Mouse (Mus musculus) neural tube, embryonic 15.5 days (tissue): ENCODE results near the gene Gm21760. TPM values are rescaled to one million over a fixed set of nuclear protein-coding genes. Genes with fewer than 3 reads are reported as not detected.
"Not testable (repeated sequence)": the region's sequence is repeated elsewhere in the genome, so short reads cannot be mapped to it uniquely, and the experiment has no call there.

Source experiments
- ATAC-seq: fragments of 200-750 bp; cut with Nextera tagmentation; 2 replicates; pipeline ENCODE4 v1.8.0; 2017; ENCODE audit warnings: mild to moderate bottlenecking, moderate TSS enrichment, moderate library complexity; ENCODE audit not compliant: low FRiP score
- H3K27ac ChIP-seq: fragments of 300-500 bp; sonication (generic); replicated peaks from 2 replicates; pipeline ENCODE4 v1.5.1; 2015; ENCODE audit warnings: mild to moderate bottlenecking, inconsistent platforms
- H3K27me3 ChIP-seq: fragments of 300-500 bp; sonication (generic); replicated peaks from 2 replicates; pipeline ENCODE4 v1.6.1; 2015; ENCODE audit warnings: inconsistent platforms
- H3K36me3 ChIP-seq: fragments of 300-500 bp; sonication (generic); 2 replicates; pipeline ENCODE4 v1.6.1; 2015; ENCODE audit warnings: inconsistent platforms
- H3K4me1 ChIP-seq: fragments of 300-500 bp; sonication (generic); 2 replicates; pipeline ENCODE4 v1.6.1; 2015; ENCODE audit warnings: inconsistent platforms
- H3K4me2 ChIP-seq: fragments of 300-500 bp; sonication (generic); 2 replicates; pipeline ENCODE4 v1.6.1; 2015; ENCODE audit warnings: inconsistent platforms, mild to moderate bottlenecking, moderate library complexity
- H3K4me3 ChIP-seq: fragments of 300-500 bp; sonication (generic); replicated peaks from 2 replicates; pipeline ENCODE4 v1.5.1; 2015; ENCODE audit warnings: mild to moderate bottlenecking, inconsistent platforms
- H3K9ac ChIP-seq: fragments of 300-500 bp; sonication (generic); replicated peaks from 2 replicates; pipeline ENCODE4 v1.6.1; 2015; ENCODE audit warnings: mild to moderate bottlenecking, inconsistent platforms
- H3K9me3 ChIP-seq: fragments of 300-500 bp; sonication (generic); replicated peaks from 2 replicates; pipeline ENCODE4 v1.6.1; 2016; ENCODE audit warnings: inconsistent platforms
- WGBS: fragments of 180-500 bp; shearing (Covaris S2); methylation state at CpG from one replicate; pipeline ENCODE4 v1.1.7; 2015; ENCODE audit warnings: mixed read lengths; 5-methylcytosine and 5-hydroxymethylcytosine counted together
- polyA plus RNA-seq: library from polyadenylated mRNA; unstranded; fragments of >200 nt; fragmentation: Nextera tagmentation; extraction: Ambion mirVana; gene quantifications from 2 replicates; pipeline ENCODE4 v1.2.1, GENCODE M21; 2015

Gene Gm21760
- not detected in 2 replicates for polyA plus RNA-seq

DNA sequence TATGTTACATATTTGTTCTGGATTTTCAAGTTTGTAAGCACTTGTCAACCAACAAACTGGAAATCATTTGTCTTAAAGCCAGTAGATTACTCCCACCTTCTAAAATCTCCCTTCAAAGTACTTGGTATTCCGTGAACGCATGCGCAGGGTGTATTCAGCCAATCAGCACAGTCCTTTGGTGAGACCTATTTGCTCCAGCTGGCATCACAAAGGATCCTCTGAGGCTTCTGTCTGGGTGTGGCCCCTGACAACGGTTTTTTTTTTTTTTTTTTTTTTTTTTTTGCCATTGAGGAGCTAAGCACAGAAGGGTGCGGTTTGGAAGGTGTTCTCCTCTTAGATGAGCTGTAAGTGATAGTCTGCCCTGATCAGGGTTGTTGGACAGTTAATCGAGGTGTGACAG is at the start of gene Gm21760:
Gm21760 (plus strand) TSS at position 301 of the 400 bp plus-strand sequence.
- not testable (repeated sequence) for H3K4me3 ChIP-seq, H3K9ac ChIP-seq, H3K27me3 ChIP-seq, H3K27ac ChIP-seq, H3K4me1 ChIP-seq, H3K9me3 ChIP-seq, H3K4me2 ChIP-seq, H3K36me3 ChIP-seq, ATAC-seq
- WGBS: no CpG with 5 or more reads among the region's 6 CpGs
